Mouse (Mus musculus) brain, embryonic 18.5 days (tissue): ENCODE results near the gene Nfx1.

Experiments used
- DNase-seq: peaks from one replicate; pipeline ENCODE4 v3.0.0-alpha.2; 2012; ENCODE audit warnings: low read depth, low spot score

Gene Nfx1

GRCm38 (mm10) chr4:40975678-40976077 is 5.0 kb downstream of the Nfx1 start:
- DNase-seq, result no peak

- no peak for DNase-seq
These were observed 5.9 kb downstream of the Nfx1 start for GRCm38 (mm10) chr4:40976651-40977050.

GRCm38 (mm10) chr4:40979430-40979829 is 8.7 kb downstream of the Nfx1 start:
- DNase-seq, result no peak

DNA sequence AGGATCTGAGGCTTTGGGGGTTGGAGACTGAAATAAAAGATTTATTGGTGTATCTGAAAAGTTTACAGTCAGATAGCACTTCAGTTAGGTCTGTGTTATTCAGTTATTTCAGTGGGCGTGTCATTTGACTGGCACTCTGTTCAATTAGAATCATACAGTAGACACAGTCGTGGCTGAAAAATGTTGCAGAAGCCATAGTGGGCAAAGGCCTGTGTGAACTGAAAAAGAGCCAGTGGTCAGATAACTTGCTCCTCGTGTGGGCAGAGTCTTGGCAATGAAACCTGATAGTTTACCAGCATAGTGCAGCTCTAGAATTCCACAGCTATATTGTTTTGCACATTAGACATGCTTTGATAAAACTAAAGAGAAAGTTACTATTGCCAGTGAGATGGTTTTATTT is 11.8 kb downstream of the Nfx1 start:
- DNase-seq, result no peak

DNA sequence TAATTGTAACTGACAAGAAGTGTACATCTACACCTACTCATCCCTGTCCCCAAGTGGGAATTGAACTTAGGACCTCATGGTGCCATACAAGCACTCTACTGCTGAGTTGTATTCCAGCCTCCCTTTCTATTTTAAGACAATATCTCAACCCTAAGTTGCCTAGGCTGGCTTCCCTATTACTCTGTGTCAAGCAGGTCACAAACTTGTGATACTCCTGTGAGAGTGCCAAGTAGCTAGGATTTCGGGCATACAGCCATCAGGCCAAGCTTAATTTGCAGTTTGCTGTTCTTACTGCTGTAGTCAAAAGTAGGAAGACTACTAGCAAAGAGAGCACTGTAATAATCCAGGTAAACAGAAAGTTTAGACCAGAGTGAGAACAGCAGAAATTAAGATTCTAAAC is 13.0 kb downstream of the Nfx1 start:
- no peak for DNase-seq

- no peak for DNase-seq
These were observed 18.9 kb downstream of the Nfx1 start for GRCm38 (mm10) chr4:40989633-40990032.

DNA sequence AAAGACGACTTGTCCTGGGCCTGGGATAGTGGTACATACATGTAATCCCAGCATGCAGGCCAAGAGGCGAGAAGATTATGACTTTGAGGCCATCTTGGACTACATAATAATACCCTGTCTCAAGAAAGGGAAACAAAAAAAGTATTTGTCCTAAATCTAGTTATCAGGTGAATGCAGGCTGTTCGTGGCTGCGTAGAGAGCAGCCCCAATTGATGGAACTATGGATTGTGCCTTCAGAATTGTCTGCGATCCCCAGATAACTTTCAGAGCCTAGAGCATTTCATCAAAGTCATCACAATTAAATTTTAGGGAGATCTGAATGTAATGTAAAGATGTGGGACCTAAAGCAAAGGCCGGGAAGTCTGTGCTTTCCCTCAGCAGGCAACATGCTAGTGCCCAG is 25.6 kb downstream of the Nfx1 start:
- no peak for DNase-seq

DNA sequence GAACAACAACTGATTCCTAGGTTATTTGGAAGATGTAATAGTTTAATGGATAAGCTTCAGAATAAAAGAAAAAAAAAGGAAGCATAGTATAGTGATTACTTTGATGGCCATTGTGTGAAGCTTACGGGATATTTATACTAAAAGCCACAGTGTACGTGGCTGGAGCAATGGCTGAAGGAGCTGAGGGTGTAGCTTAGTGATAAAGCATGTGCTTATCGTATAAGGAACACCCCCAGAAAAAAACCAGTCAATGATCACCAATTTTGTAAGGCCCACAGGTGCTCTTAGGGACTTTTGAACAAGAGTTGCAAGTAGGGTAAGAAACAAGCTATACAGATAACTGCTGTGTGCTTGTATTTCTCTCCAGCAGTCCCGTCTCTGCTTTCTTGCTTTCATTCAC is 27.2 kb downstream of the Nfx1 start:
- no peak for DNase-seq

GRCm38 (mm10) chr4:41000271-41000670 is 29.6 kb downstream of the Nfx1 start:
- DNase-seq, result no peak

GRCm38 (mm10) chr4:41000842-41001639 is 30.3 kb downstream of the Nfx1 start:
- DNase-seq, result no peak

GRCm38 (mm10) chr4:41013351-41013750 is 42.6 kb downstream of the Nfx1 start:
- DNase-seq, result no peak

- DNase-seq, result no peak
These were observed 45.1 kb downstream of the Nfx1 start for GRCm38 (mm10) chr4:41015798-41016197.

GRCm38 (mm10) chr4:41021094-41021493 is 50.4 kb downstream of the Nfx1 start:
- no peak for DNase-seq

- DNase-seq, result no peak
These were observed 55.5 kb downstream of the Nfx1 start for GRCm38 (mm10) chr4:41026086-41026787.

DNA sequence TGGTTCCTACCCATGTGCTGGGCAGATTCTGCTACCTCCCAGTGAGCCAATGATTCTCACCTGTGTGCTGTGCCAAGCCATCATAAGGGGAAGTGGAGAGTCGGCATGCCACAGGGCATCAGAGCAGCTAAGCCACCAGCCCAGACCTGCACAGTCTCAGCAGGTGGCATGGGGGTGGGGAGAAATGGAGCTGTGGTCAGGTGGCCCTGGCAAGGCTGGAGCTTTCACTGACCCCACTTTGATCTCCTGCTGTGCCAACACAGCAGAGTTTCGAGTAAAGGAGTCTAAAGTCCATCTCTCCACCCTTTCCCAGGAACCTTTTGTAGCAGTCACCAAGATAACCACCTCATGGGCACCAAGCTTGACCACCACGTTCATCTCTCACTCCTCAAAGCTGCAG is 57.2 kb downstream of the Nfx1 start:
- DNase-seq, result no peak

- DNase-seq, result no peak
These were observed 57.6 kb downstream of the Nfx1 start for GRCm38 (mm10) chr4:41028272-41028671.

DNA sequence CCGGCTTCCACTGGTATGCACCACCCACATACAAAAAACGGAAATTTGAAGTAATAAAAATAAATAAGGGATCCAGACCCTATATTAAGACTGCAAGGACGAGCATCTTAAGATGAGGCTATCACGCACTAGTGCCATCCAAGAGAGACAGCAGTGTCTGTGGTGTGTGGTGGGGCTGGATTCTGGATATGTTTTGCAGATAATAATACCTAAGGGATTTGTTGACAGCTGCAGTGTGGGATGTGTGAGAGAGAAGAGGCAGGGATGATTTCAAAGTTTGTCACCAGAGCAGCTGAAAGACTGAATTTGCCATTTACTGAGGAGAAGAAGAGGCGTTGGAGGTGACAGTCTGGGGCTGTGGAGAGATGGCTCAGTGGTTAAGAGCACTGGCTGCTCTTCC is 58.7 kb downstream of the Nfx1 start:
- no peak for DNase-seq

DNA sequence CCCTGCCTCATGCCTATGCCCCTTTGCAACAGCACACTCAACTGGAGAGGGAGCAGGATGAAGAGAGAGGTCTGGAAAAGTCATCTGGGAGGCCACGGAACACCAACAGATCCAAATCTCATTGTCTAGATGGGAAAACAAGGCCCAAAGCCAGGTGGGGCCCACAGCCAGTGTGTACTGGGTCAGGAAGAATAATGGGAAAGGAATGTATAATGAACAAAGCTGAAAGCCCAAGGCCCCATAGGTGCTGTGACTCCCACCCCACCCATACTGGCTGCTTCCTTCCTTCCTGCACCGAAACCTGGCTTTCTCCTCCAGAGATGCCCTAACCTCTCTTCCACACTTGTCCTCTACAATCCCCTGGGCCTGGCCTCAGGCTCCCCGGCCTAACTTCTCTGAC is 60.5 kb downstream of the Nfx1 start:
- no peak for DNase-seq

DNA sequence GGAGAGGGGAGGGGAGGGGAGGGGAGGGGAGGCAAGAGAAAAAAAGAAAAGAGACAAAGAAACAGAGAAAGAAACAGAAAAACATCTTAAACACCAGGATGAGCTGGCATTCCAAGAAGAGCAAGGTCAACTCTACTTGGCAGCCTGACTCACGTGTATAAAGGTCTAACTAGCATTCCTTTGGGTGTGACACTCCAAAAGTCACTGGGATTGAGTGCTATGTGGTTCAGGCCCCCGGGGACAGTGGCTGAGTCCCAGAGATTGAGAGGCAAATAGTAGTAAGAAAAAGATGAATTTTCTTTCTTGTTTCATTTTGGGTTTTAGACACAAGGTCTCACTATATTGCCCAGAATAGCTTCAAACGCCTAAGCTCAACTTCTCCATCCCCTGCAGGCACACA is 67.2 kb downstream of the Nfx1 start:
- no peak for DNase-seq

DNA sequence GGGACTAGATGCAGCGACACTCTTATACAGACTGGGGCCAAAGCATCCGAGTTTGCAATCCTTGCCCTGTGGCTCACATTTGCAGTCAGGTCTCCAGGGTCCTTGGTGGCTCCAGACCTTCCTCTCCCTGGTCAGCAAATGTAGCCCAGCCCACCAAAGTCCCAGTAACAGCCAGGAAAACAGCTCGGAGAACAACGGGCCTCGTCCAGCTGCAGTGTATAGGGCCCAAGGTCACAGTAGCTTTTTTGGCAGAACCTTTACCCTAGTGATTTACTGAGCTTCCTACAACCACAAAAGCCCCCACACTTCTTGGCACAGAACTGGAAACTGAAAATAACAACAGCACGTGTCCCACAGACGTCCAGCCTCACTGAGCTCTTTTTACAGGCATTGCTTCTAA is 70.3 kb downstream of the Nfx1 start:
- no peak for DNase-seq

DNA sequence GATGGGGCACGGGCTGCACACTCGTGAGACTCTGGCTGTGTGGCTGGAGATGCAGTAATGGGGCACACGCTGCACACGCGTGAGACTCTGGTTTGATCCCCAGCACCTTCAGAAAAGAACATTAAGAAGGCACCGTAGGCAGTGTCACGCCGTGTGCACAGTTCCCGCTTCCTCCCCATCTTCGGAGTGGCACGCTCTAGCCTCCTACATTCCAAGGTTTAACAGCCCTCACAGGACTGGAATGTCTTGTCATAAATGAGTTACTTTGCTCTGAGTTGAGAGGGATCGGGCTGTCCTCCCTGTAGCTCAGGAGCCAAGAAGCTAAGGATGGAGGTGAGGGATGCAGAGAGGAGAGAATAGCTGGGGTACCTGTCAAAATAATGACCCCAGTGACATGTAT is 72.2 kb downstream of the Nfx1 start:
- DNase-seq, result no peak

GRCm38 (mm10) chr4:41043961-41044360 is 73.3 kb downstream of the Nfx1 start:
- DNase-seq, result no peak

DNA sequence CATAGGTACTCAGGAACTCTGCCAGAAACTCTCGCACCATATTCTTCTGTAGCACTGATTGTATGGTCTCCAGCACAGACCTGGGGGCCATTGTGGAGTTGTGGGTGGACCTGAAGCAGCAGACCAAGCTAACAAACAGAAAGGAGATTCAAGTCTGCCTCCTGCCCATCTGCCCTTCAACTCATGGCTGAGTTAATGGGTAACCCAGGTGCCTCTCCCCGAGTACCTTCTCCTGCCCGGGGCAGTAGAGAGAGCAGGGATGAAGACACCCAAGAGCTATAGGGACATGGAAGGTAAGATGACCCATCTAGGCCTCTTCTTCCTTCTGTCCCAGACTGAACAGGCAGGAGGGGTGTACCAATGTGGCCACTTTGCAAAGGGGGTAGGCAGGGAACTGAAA is 74.6 kb downstream of the Nfx1 start:
- DNase-seq, result no peak
